Mouse (Mus musculus): ENCODE measurements around the gene Spata21. TPM values are rescaled to one million over a fixed set of nuclear protein-coding genes. Genes with fewer than 3 reads are reported as not detected.
A peak's percentile ranks its signal among the peaks of the same experiment; 100 is the strongest.
"Not testable (repeated sequence)": the region's sequence is repeated elsewhere in the genome, so short reads cannot be mapped to it uniquely, and the experiment has no call there.

The Spata21 gene
- total RNA-seq, 2 experiments from 2014 or later: 0.21 to 0.23 TPM

DNA sequence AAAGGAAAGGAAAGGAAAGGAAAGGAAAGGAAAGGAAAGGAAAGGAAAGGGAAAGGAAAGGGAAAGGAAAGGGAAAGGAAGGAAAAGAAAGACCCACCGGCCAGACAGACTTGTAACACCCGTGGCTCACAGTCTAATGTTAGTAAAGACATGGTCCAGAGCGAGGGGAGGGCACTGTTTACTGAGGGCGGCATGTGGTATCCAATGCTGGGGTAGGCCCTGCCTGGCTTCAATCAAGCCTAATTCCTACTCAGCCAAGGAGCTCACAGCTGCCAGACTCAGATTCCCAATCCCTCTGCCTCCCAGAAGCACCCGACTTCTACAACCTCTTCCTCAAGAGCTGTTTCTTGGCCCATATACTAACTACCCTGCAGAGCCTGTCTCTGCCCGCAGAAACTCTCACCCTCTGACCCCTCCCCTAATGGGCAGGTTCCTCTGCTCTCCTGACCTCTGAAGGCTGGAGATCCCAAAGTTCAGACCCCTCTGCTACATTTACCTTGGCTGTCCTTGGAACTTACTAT is 41.1 kb downstream of the Spata21 start:
- no peak for DNase-seq (ENCODE audit: low spot score in 2 of 2)

DNA sequence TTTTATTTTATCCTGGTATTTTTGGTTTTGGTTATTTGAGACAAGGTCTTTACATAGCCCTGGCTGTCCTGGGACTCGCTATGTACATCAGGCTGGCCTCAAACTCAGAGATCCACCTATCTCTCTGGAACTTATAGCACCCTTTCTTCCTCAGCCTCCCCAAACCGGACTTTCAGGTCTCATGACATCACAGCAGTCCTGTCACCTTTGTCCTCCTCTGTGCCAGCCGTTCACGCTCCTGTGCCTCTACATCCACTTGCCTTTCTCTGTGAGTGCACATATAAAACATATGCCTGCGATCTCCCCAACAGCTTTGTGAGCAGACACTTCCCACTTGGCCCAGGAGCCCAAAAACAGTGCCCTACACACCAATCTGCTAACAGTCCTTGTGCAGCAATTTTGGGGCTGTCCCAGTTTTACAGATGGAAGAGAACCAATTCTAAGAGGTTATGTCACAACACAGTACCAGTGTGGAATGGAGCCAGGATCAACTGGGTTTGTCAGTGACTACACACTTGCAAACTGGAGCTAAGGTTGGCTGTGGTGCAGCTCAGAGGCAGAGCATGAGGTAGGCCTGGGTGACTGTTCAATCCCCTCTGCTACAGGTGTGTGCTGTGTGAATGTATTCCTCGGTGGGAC is 42.7 kb downstream of the Spata21 start:
- no peak for DNase-seq (ENCODE audit: low spot score in 2 of 2)

DNA sequence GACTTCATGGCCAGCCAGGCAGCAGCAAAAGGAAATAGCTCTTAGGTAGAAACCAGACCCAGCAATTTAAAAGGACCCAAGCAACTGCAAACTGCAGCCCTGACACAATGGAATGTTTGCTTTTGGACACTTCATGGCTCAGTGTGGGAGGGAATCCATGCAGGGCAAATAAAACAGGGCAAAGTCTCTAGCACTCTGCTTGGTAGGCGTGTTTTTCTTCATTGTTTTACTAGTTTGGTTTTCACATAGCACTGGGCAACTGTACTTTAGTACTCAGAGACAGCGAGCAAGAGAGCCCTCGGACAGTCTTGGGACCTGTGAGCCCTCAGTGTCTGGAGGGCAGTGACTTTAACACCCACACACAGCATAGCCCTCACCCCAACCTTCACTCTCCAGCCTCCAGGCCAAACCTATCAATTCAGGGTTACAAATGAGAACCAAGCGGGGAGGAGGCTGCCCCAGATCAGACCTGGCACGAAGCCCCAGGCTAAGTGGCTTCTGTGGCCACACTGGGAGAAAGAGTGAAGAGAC is 43.5 kb downstream of the Spata21 start:
- DNase-seq (ENCODE audit: low spot score in 2 of 2): no peak

DNA sequence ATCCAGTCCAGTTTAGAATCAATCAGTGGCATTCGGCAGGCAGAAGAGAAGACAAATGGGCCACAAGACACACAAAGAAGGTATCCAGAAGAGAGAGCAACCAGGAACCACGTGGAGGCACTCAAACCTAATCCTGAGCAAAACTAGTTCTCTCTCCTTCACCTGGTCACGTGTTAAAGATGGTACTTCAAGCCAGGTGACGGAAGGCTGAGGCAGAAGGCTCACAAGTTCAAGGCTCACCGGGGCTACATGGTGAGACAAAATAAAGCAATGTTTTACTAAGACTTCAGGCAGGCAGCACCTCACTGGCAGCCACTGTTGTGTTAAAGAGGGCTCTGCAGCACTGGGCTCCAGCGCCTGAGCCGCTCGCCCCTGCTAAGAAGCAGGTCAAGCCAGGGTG is 44.1 kb downstream of the Spata21 start:
- no peak for DNase-seq (ENCODE audit: low spot score in 2 of 2)

DNA sequence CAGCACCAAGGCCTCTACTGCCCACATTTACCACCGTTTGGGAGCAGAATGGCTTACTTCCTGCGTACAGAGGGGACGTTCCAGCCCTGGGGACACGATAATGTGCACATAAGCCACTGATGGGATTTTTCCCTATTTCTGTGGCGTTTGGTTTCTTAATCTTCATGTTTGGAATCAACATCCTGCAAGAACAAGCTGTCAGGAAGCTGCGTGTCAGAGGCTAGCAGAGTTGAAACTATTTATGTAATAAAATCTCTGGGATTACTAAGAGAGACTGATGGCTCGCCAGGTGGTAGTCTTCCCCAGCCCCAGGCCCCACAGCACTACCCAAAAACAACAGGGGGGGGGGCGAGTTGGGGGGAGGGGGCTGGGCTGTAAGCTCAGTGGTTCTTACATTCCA is 45.1 kb downstream of the Spata21 start:
- no peak for DNase-seq (ENCODE audit: low spot score in 2 of 2)

DNA sequence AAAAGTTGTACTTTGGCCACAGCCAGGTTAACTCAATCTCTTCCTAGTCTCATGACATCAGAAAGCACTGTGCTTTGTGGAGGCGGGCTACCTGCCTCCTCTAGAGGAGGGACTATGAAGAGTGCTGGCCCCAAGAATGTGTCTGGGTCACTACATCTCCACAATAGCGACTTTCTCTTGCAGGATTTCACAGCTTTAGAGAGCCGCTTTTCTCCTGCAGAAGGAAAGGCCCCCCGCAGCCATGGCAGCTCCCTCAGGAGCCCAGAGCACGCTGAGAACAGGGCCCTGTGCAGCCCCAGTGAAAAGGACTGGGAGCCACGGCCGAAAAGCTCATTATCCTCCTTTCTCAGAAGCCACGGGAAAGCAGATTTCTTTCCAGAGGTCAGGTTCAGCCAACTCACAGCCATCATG is 45.9 kb downstream of the Spata21 start:
- no peak for DNase-seq (ENCODE audit: low spot score in 2 of 2)

DNA sequence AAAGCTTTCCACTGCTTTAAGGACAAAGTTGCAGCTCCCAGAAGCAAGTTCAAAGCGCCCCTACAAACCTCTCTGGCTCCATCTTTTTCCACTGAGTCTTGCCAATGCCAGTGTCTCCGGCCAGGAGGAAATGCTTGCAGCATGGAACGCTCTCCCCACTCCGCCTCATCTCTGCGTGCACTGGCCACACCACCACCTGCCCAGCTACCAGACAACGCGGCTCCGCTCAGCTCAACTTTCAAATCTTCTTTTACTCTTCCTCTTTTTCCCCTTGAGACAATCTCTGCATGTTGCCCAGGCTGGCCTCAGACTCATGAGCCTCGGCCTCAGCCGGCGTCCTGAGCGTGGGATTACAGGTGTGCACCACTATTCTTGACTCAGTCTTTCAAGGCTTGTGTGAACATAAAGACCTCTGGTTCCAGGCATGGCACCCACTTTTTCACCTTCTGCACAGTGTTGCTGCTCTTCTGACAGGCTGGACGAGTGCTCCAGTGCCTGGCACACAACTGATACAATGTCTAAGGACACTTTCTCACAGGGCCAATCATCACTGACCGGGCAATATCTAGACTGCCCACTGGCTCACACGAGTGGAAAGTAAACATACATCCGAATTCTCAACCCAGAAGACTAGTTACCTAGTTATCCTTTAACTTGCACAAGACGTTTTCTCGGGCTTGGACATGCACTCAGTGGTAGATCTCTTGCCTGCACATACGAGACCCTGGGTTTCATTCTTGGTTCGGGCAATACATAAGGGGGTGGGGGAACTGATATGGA is 46.8 kb downstream of the Spata21 start:
- DNase-seq (ENCODE audit: low spot score in 2 of 2): no peak

DNA sequence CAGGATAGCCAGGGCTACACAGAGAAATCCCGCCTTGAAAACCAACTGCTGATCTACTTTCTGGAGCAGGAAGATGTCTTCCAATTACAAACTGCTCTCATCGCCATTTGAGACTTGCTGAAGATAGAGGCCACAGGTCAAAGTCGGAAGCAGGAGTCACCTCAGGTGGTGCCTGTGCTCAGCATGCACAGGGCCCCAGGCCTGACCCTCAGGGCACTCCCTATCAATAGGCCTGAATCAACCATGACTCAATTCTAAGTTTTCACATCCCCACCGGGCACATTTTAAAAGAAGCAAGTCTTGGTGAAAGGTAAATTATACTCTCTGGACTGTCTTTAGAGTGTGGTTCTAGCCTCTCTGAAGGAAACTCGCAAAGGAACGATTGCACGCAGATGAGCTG is 48.0 kb downstream of the Spata21 start:
- DNase-seq (ENCODE audit: low spot score in 2 of 2): no peak

DNA sequence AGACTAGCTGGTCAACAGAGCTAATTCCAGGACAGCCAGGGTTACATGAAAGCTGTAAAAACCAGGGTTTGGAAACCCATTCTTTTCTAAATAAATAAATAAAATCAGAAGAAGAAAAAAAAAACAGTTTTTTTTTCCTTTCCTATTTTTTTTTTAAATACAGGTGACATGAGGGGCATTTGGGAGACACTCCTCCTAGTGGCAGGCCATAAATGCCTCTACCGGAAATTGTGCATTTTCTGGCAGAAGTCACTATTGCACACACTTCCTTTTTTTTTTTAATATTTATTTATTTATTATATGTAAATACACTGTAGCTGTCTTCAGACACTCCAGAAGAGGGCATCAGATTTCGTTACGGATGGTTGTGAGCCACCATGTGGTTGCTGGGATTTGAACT is 49.6 kb downstream of the Spata21 start:
- not testable (repeated sequence) for DNase-seq (ENCODE audit: low spot score in 2 of 2)

DNA sequence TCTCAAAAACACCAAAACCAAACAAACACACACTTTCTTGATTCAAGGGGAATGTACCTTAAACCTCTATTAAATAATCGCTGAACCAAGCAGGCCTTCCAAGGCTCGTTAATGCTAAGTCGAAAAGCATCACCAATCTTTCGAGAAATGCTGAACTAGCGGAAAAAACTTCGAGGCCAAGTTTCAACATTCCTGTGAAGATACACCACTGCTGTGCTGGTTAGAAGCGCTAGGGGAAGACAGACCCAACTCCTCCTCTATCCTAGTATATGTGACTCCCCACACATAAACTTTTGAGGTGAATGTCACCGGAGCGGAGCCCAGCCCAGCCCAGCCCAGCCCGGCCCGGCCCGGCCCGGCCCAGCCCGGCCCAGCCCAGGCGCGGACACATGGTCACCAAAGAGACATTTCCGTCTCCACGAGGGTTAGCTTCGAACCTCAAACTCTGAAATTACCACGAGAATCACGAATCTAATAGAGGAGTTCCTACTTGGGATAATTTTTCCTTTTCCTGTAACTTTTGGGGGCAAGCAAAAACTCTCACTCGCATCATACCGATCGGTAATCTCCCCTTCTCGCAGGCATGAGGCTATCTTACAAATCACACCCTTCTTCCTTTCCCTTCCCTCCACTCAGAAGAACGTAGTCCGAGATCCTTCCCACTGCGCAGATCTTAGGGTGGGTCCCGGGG is 50.4 kb downstream of the Spata21 start:
- DNase-seq (ENCODE audit: low spot score in 2 of 2): no peak

DNA sequence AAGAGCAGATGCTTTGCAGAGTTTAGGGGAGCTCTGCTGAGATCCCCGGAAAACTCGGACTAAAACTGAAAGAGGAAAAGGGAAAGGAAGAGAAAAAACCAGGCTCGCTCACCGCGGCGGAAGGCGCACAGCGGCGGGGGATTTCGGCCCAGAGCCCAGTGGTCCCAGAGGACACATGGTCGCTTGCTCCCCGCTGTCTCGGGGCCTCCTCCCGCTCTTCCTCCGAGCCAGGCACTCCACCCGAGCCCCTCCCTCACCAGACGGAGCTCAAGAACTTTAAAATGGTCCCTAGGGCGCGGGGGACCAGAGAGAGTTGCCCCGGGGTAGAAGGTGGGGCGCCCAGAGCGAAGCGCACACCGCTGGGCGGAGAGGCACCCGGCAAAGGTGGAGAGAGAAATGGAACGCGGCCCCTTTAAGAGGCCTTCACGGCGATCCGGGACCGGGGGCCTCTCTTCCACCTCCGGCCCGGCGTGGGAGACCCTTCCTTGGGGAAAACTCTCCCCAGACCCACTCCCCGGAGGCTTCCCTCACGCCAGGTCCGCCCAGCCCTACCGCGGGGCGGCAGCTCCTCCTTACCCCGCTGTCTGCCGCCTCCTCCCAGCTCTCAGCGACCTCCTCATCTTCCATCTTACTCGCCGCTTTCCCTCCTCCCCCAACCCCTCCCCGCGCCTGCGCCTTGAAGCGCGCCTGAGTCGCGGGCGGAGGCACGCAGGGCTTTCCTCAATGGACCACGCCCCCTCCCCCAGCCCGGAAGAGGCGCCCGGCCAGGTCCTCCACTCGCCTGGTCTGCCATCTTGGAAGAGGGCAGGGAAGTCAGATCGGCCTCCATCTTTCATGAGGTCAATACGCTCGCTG is 51.2 kb downstream of the Spata21 start, which contains the start of gene Szrd1:
TSS of gene Szrd1 (minus strand) at position 660 of the 855 bp plus-strand sequence.
- DNase-seq (ENCODE audit: low spot score in 2 of 2): peak; percentile 99

DNA sequence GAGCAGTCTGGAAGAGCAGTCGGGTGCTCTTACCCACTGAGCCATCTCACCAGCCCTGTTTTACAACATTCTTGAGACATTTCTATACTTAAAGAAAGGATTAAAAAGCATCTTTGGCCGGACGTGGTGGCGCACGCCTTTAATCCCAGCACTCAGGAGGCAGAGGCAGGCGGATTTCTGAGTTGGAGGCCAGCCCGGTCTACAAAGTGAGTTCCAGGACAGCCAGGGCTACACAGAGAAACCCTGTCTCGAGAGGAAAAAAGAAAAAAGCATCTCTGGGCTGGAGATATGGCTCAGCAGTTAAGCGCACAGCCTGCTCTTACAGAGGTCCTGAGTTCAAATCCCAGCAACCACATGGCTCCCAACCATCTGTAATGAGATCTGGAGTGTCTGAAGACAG is 52.2 kb downstream of the Spata21 start:
- DNase-seq (ENCODE audit: low spot score in 2 of 2): not testable (repeated sequence)

DNA sequence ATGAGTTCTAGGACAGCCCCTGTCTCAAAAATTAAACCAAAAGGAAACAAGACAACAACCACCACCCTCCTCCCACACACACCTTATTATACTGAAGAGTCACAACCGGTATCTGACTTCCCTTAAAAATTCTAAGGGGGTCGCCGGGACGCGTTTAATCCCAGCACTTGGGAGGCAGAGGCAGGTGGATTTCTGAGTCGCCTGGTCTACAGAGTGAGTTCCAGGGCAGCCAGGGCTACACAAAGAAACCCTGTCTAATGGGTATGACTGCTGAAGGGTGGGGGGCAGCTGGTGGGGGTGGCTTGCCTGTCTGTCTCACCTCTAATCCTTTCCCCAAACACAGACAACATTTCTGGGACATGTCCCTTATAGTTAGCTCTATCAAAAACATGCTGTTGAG is 52.8 kb downstream of the Spata21 start:
- no peak for DNase-seq (ENCODE audit: low spot score in 2 of 2)

DNA sequence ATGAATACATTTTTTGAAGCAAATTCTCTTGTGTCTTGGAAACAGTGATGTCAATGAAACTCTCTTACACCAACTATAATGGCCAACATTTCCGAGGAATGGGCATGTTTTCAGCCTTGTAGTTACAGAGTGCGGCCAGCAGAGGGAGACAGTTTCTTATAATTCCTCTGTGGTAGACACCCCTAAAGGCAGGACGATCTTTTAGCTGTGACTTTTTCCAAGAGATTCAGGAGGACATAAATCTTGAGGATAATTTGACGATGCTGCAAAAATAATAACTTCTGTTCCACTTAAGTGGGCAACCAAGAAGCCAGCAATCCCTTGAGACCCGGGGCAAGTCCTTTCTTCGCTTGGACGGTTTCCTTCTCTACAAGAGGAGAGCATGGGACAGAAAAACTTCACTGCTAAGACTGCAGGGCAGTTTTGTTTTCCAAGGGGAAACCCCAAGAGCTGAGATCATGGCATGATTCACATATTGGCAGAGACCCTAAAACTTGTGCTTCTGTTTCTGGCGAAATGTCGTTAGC is 54.2 kb downstream of the Spata21 start:
- peak; percentile 82 to 86 for DNase-seq (ENCODE audit: low spot score in 2 of 2)

DNA sequence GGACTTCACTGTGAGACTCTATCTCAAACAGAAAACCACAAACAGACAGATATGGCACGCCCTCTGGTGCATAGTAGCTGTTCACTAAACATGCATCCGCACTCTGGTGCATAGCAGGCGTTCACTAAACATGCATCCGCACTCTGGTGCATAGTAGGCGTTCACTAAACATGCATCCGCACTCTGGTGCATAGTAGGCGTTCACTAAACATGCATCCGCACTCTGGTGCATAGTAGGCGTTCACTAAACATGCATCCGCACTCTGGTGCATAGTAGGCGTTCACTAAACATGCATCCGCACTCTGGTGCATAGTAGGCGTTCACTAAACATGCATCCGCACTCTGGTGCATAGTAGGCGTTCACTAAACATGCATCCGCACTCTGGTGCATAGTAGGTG is 57.0 kb downstream of the Spata21 start:
- DNase-seq (ENCODE audit: low spot score in 2 of 2): not testable (repeated sequence)

DNA sequence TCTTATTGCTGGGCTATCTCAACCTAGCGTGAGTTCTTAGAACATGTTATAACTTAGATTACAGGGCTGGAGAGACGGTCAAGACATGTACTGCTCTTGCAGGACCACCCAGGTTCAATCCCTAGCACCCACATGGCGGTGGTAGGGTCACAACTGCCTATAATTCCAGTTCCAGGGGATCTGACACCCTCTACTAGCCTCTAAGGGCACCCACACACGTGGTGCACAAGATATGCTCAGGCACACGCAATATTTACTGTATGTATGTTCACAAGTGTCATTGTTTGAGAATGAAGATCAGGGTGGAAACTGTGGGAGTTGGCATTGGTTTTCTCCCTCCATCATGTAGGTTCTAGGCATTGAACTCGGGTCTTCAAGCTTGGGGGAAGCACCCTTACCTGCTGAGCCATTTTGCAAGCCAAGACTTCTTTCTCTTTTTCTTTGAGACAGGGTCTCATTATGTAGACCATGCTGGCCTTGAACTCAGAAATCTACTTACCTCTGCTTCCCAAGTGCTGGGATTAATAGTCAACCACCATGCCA is 58.4 kb downstream of the Spata21 start:
- DNase-seq (ENCODE audit: low spot score in 2 of 2): no peak

DNA sequence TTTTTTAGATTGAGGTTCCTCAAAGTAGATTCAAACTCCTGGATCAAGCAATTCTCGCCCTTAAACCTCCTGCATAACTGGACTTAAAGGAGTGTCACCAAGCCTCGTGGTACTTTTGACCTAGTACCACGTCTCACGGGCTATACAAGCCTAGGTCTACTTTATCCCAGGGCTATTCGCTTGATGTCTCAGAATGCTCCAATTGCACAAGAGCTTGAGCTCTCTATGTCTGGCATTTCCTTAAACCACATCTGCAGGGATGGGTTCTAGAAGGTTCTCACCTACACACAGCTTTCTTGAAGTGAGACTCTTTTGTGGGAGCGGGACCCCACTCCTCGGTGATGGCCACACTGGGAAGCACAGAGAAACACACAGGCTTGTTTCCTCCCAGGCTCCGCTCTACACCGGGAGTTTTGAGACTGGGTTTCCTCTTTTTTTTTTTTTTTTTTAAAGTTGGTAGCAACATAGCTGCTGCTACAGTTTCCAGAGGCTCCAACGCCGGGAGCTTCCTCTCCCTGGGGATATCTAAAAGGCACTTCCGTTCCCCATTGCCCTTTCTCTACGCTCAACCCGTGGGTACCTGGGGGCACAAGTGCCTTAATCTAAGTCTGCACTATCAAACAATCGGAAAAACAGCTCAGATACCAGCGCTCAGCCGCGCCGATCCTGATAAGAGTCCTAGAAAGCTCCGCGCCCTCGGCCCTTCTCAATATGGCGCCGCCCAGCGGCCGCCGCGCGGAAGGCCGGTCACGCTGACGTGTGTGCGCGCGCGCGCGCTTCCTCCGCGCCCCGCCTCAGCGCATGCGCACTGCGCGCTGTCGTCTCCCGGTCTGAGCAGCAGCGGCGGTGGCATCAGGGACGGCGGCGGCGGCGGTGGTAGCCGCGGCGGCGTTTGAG is 59.2 kb downstream of the Spata21 start, which contains the start of gene Fbxo42:
TSS of gene Fbxo42 (plus strand) at position 802 of the 897 bp plus-strand sequence.
- DNase-seq (ENCODE audit: low spot score in 2 of 2): peak; percentile 92 to 95

DNA sequence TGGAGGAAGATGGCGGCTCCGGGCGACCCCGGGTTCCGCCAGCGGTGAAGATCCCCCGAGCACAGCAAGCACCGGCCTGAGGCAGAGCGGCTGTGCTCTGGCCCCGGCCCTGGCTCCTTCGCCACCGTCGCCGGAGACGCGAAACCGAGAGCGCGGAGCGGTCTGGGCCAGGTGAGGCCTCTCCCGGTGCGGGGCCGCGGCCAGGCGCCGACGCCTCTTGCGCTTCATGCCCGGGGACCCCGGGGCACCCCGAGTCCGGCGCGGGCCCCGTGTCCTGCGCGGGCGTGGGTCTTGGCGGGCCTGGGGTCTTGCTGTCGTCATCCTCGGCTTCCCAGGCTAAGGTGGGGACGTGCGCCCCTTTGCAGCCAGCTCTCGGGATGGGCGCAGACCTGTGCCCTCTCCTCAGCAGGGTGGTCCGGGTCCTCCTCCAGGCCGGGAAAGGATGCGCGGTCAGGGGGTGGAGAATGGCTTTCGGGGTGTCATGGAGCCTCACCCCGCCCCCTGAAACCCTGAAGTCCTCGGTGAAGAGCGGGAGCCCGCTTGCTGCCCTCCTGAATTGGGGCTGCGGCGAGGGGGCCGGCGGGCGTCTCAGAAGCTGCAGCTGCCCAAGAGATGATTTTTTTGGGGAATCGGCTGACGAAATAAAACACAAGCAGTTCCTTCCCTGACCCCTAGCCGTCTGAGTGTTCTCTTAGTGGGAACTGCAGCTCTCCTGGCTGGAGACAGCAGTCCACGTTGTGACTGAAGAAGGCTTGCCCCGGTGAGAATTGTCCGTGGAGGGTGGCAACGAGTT is 60.1 kb downstream of the Spata21 start:
- peak in 1 of 2 experiments; percentile 26 for DNase-seq (ENCODE audit: low spot score in 2 of 2)
